Mouse (Mus musculus) liver, embryonic 14.5 days (tissue): ENCODE results near the gene Icam1.

Experiments
- CTCF ChIP-seq: IDR thresholded peaks from 2 replicates; pipeline ENCODE4 v1.5.1; 2016; ENCODE audit warnings: antibody characterized with exemption, low read depth, control low read depth
- EP300 ChIP-seq: IDR thresholded peaks from 2 replicates; pipeline ENCODE4 v1.6.1; 2016; ENCODE audit warnings: antibody characterized with exemption, low read depth

DNA sequence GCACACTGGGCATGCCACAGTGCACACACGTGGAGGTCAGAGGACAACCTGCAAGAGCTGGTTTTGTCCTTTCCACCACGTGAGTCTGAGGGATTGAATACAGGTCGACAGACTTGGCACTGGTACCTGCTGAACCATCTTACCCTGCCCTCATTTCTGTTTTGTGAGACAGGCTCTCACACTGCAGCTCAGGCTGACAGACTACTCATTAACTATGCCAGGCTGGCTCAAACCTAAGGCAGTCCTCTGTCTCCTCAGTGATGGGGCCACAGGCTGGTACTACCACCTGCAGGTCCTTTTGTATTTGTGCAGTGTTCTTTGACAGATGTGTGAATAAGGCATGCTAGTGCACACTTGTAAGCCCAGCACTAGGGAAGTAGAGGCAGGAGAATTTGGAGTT is 20.7 kb upstream of the Icam1 start:
- TF ChIP-seq CTCF: no peak
- TF ChIP-seq EP300: no peak
